Mouse (Mus musculus) G1E-ER4 (cell line): ENCODE results near the gene Tigd3. TPM values are rescaled to one million over a fixed set of nuclear protein-coding genes. Genes with fewer than 3 reads are reported as not detected.

Experiments
- GATA1 ChIP-seq: IDR thresholded peaks from one replicate; pipeline ENCODE4 v1.8.0; 2012; ENCODE audit warnings: low read length, inconsistent platforms
- polyA plus RNA-seq: library from polyadenylated mRNA; stranded (reverse); fragments of >175 nt; gene quantifications from 2 replicates; pipeline ENCODE4 v1.2.3, GENCODE M21; 2012

The Tigd3 gene
- polyA plus RNA-seq, 1 experiment: 0.73 TPM

DNA sequence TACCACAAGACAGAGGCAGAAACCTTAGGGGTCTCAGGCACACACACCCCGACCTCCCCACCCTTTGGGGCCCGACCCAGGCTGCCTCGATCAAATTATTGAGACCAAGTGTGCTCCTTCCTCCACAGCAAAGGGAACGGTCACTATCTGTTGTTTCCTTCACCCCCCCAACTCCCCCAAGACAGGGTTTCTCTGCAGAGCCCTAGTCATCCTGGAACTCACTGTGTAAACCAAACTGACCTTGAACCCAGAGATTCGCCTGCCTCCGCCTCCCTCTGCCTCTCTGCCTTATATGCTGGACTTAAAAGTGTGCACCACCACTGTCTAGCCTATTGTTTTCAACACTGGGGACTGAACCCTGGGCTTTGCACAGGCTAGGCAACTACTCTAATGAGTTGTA is 22.3 kb downstream of the Tigd3 start:
- TF ChIP-seq GATA1: no peak

DNA sequence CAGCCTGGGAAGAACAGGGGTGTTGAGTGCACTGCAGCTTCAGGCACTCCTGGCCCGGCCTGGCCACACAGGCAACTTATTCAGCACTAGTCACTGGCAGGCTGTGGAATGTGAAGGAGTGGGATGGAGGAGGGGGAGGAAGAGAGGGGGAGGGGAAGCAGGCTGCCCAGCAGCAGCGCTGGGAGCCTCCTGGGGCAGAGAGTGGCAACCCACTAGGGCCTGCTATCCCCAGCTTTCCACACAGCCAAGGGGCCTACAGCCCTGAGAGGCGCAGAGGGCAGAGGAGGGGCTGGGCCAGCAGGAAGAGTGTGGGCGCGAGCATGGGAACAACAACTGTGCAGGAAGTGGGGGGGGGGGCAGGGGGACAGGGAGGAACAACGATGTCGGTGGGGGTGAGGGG is 22.7 kb downstream of the Tigd3 start:
- TF ChIP-seq GATA1: no peak

DNA sequence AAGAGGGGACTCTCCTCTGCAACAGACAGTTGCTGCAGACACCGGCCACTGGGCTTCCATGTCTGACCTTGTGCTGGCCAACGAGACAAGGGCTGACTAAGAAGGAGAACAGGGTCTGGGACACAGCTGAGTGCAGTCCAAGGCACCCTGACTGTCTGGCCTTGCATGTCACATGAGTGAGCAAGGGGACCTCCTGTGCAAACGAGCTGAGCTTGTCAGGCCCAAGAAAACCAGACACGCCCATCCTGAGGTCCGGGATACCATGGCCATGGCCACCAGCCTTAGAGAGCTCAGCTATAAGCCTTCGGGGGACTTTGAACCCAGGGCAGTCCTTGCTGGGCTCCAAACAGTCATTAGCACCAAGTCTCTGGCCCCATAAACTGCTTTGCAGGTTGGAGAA is 25.9 kb downstream of the Tigd3 start:
- TF ChIP-seq GATA1: no peak

DNA sequence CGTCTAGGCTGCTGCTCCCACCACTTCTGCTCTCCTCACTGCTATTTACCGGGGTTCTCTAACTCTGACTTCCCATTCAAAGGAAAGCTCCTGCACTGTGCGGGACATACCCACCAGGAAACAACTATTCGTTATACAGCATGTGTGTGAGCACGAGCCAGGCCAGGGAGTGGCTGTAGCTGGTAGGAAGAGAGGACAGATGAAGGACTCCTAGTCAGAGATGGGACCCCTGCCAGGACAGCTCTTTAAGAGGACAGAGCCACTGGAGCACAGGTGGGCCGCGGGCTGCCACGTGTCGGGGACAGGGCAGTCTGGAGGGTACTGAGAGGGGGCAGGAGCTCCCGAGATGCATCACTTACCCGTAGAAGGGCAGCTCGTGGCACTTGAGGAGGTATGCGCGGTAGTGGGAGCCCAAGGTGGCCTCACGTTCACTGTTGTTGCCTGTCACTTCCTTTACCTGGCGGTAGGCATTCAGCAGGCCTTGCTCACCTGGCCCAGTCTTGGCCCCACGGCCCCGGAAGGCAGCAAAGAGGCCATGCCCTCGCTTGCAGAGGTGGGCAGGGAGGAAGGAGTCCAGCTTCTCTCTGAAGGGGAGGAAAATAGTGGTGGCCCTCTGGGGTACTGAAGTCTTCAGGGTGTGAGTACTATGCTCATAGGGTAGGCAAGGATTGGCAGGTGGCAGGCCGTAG is 29.1 kb downstream of the Tigd3 start:
- no peak for TF ChIP-seq GATA1

DNA sequence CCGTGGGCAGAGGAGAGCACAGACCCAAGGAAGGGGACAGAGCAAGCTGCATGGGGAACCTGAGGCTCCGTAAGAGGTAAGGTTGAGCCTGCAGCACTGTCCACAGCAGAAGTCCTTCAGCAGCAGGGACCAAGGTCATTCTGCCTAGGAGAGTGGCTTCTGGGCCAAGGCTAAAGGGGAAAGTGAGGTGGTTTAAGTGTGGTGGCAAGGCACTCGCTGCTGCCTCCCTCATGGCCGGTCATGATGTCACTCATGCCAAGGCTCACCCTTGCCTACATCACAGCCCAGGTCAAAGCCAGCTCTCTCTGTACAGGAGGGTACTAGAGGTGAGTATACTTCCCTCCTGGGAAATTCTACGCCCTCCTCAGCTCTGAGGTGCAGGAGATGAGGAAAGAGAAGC is 30.2 kb downstream of the Tigd3 start:
- no peak for TF ChIP-seq GATA1

DNA sequence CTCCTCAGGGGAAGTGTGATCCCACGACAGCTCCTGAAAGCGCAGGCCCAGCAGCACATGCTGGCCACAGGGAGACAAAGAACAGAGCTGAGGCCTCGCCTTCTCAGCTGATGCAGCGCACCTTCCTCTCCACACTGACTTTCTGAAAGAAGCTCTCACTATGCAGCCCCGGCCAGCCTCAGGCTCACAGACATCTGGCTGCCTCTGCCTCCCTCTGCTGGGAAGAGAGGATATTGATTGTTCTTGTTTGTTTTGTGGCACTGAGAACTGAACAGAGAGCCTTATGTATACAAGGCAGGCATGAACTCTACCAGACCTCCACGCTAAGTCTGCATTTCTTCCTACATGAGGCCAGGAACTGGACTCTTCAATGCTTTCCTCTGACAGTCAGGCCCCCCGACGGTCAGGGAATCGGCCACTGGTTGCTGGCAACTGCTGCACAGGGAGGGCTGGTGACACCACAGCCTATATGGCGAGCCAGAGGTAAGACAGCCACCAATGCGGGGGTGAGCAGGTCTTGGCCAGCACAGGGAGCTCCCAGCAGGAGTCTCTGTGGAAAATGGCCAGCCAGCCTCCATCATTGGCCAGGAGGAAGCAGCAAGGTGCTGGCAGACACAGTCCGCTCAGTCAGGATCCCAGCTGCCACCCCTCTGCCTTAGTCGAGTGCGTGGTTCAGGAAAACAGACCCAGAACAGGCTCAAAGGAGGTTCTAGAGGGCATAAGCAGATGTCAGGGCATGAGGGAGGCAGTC is 31.4 kb downstream of the Tigd3 start:
- TF ChIP-seq GATA1: no peak

DNA sequence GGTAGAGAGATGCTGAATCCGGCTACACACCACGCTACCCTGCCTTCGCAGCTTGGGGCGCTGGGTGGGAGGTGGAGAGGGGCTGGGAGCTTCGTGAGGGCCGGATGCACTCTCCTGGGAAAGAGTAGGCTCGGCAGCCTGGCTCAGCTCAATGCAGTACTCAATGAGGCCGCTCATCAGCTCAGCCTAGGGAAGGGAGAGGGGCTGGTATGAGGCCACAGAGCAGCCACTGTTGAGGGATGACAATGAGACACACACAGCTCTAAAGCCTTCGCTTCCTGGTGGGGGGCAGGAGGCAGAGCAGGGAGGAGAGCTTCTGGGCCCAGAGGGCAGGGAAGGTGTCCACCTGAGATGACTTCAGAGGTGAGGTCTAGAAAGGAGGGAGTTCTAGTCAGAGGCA is 37.3 kb downstream of the Tigd3 start:
- TF ChIP-seq GATA1: no peak

DNA sequence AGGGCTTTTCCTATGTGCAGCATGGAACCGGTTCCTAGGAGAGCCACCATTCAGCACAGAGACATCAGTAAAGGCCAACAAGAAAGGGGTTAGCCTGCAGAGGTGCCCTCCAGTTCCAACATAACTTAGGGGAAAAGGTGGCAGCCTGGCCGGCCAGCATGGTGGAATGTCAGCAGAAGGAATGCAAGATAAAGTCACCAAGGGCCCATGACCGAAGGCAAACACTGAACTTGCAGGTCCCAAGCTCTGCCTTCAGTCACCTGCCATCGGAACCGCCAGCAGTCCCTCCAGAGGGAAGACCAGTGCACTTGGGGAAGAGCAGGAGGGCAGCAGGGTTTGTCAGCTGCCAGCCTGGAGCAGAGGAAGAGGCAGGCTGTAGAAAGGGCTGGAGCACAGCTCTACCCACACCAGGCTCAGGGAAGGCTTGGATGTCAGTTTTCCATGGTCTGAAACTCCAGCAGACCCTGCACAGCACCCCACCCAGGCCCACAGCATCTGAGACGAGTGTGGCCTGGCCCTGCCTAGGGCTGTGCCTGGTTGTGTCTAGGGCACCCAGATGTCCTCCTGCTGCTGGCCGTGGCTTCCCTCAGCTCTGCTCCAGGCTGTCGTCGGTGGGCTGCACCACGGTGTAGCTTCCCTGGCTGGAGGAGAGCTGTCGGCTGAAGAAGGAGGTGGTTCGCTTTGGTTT is 41.8 kb downstream of the Tigd3 start:
- TF ChIP-seq GATA1: no peak

DNA sequence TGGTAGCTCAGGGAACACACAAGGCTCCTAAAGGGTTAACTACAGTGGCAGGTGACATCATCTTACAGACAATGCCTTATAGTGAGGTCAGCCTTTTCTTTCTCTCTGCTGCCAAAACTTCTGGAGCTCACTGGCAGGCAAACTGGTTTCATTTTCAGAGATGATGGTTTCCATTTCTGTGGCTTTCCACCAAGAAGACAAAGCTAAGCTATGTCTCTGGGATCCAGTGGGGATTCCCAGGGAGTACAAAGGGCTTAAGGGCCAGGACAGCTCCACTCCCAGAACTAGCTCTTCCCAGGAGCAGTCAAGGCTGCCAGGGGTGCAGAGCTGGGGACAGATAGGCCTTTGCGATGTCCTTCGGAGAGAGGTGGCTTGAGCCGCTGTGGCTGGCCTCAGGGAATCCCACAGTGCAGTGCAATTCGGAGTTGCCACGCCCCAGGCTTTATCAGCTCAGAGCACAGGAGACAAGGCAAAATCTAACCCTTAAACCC is 42.4 kb downstream of the Tigd3 start:
- TF ChIP-seq GATA1: no peak

DNA sequence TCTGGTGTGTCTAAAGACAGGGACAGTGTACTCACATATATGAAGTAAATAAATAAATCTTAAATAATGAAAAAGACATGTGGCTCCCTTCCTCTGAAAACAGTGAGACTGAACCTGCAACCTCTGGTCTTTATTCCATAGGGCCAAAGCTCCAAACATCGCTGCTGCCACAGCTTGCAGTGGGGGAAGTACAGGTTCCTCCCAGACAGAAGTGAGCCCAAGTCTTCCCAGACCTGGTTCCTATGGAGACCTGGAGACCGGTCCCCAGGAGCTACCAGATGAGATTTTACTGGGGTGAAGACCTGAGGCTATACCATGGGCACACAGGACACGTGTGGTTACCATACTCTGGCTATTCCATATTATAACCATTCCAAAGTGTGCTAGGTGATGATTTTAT is 43.1 kb downstream of the Tigd3 start:
- TF ChIP-seq GATA1: no peak

DNA sequence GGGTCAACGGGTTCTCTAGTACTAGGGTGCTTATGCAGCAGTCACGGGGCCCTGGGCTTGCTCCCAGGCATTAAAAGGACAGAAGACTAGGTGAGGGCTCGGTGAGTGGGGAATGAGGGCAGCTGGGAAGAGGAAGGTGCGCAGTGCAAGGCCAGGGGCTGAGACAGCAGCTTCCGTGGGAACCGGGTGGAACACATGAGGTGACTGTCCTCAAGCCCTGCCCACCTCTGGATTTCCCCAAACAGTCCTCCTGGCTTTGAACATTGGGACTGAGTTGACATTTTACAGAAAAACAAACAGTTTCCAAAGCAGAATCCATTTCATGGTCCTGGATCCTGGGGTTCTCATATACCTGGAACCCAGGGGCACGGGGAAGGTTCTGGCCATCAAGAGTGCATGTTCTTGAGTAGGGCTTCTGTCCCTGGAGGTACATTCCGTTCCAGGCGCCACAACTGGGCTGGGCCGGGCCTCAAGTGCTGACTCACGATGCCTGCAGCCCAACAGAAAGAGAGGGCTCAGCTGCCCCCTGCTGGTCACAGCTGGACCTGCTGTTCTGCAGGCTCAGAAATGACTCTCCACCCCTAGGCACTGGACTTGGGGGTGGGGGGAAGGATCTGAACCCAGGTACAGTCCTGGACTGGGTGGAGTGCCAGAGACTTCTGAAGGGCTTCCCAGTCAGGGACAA is 44.0 kb downstream of the Tigd3 start:
- TF ChIP-seq GATA1: no peak

DNA sequence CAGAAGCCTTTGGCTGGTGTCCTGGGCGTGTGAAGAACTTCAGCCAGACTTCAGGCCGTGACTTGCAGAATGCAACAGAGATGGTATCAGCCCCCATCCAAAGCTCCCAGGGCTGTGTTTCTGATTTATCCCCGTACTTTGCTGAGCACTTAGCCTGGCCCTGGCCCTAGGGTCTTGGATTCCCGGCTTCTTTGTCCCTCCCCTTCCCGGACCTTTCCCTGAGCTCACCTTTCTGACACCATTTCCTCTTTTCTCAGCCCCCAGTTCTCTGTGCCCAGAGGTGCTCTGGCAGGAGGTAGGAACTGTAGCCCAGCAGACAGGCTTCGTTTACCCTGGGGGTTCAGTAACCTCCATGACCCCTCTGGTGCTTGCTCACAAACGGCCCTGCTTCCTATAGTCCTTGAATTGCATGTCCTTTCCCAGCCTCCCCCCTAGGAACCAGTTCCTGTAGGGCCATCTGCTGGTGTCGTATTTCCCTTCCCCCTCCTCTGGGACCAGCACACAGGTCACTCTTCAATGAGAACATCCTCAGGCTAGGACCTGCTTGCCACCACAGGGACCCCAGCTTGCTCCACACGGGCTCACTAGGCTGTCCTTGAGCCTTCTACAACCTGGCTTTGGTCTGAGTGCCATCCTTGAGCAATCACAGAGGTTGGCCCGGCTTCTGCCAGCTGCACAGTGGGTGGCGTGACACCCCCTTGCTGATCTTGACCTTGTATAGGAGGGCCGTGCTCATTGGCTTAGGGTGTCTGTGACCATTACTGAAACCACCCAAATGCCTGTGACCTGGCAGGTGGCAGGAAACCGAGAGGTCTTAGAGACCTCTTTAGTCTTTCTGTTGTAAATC is 44.9 kb downstream of the Tigd3 start:
- no peak for TF ChIP-seq GATA1

DNA sequence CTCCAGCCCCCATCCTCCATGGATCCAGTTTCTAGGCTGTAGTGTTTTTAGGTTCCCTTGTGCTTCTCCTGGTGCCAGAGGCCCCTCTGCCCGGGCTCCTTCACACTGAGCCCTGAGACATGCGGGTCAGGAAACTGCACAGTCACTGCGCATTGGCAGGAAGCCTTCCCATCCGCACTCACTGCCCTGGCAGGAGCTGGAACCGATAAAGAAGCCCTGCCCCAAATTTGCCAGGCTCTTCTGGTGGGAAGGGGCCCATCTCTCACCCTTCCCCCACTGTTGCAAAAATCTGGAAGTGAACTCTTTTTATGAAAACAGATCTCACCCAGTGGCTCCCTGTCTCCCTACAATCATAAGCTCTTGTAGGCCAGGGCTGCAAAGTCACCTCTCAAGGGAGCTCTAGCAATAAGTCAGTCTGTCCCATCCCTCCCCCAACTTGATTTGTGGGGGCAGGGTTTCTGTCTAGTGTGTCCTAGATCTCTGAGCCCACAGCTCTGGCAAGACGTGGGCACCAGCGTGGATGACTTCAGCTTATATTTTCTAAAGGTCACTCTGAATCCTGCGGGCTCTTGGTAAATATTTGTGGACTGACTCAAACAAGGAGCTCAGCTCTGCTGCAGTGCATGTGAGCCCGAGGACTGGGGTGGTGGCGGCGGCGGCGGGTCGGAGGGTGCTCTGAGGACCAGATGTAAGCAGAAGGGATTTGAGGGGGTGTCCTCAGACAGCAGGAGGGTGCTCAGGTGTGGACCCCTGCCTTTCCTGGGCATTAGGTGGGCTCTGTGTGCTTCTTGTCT is 45.7 kb downstream of the Tigd3 start:
- no peak for TF ChIP-seq GATA1

DNA sequence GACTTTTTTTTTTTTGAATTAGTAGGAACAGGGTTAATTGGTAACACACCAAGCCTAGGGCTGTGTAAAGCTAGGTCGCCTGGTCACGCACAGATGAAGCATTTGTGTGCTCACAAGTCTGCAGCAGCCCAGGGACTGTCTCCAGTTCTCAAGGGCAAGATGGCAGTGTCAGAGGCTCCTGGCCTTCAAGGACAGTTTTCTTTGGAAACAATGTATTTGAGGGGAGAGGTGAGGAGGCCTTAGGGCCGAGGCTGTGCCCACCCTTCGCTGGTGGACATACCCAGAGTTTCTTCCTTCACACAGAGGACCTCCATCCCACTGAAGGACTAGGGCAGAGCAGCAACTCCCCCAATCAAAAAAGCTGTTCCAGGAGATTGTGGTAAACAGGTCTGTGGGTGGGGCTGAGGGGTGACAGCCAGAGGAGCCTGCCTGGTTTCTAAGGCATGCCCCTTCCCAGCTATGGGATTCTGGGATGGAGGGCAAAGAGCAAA is 46.6 kb downstream of the Tigd3 start:
- no peak for TF ChIP-seq GATA1
